Mouse (Mus musculus) bone marrow macrophage, adult 2 months (primary cell): ENCODE data around the gene Naip2.

Experiments used
- CTCF ChIP-seq: IDR thresholded peaks from 2 replicates; pipeline ENCODE4 v1.5.1; 2012; ENCODE audit warnings: low read depth, mild to moderate bottlenecking, low read length, moderate library complexity
- POLR2A ChIP-seq: IDR thresholded peaks from 2 replicates; pipeline ENCODE4 v1.6.1; 2012; ENCODE audit warnings: mild to moderate bottlenecking, low read depth, low read length, borderline replicate concordance

- TF ChIP-seq POLR2A = no peak
- TF ChIP-seq CTCF = no peak
Observed at GRCm38 (mm10) chr13:100156624-100157023, 45.3 kb downstream of the Naip2 start.
